Mouse (Mus musculus) cerebellum, postnatal 10 days (tissue): ENCODE measurements around the gene Ldhal6b.
"Not testable (repeated sequence)": the region's sequence is repeated elsewhere in the genome, so short reads cannot be mapped to it uniquely, and the experiment has no call there.

Source experiments
- DNase-seq, 2 experiments: peaks; one replicate each; pipeline ENCODE4 v3.0.0; 2021; ENCODE audit warnings: mixed read lengths in 2 of 2

Gene Ldhal6b

DNA sequence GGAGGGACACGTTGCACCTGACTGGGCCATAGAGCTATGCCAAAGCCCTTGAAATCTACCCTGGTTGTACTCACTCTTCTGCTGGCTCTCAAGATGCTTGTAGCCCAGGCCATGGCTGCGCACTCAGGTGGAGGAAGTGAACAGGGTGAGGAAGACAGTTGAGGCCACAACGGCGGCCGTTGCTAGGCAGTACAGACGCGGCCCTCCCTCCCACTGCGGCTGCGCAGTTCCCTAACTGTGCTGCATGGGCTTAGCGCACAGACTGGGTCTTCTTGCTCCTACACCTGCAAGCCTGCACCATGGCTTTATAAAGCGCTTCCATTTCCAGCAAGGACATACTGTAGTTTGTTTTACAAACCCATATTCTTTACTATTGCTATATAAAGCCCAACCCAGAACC is at the start of gene Ldhal6b:
TSS of gene Ldhal6b (minus strand) at position 223 of the 400 bp plus-strand sequence.
- no peak for DNase-seq

DNA sequence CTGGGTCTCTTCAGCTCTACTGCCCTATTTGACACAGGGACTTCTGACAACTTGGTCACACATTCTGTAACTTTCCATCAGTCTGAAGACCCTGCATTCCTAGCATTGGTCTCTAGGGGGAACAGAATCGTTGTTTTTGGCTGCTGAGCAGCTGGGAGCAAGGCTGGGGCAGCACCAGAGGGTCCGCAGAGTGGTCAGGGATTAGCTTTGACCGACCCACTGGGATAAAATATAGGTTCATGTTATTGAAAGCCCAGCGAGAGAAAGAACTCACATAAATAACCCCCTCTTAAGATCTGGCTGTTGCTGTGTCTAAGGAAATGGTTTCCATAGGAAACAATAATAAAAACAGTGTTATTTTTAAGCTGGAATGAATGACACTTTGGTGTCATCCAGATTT is 48.6 kb upstream of the Ldhal6b start:
- no peak for DNase-seq

DNA sequence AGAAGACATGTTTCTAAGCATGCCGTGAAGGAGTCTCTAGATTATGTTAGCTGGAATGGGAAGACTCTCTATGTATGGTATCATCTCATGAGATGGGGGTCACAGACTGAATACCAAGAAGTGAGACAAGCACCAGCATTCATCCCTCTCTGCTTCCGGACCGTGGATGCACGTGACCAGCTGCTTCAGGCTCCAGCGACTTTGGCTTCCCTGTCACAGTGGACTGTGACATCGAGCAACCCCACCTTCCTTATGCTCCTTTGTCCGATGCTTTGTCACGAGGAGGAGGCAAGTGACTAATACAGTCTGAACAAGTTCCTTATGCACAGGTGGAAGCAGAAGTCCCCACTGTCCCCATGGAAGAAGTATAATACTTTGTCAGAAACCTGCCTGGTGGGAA is 48.2 kb upstream of the Ldhal6b start:
- DNase-seq, result no peak

DNA sequence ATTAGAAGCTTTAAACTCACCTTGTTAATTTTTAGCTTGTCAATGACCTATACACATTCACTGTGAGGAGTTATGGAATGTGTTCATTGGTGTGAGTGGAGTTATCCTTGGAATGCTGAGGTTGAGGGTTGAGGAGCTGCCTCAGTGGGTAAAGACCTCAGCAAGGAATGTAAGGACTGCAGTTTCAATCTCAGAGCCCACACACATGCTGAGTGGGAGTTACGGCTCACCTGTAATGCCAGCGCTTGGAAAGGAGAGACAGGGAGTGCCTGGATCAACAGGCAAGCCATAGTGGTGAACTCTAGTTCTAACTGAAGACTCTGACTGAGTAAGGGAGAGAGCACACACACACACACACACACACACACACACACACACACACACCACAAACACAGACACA is 45.3 kb upstream of the Ldhal6b start:
- no peak for DNase-seq

DNA sequence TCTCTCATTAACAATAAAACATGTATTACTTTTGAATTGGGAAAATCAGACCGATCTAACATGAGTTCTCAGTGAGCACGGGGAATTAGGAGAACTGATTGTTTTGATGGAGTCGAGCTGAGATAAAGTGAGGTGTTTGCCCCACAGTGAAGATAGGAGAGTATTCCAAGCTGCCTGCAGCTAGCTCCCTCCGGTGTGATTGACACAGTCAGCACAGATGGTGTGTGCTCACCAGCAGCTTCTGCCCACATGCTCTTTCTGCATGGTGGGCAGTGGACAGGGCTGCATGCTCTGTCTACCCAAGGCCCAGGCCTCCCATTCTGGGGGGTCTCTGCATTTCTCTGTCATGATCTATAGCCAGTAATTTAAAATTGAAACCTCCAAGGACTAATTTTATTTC is 35.1 kb upstream of the Ldhal6b start:
- peak; percentile 29 to 48 for DNase-seq

DNA sequence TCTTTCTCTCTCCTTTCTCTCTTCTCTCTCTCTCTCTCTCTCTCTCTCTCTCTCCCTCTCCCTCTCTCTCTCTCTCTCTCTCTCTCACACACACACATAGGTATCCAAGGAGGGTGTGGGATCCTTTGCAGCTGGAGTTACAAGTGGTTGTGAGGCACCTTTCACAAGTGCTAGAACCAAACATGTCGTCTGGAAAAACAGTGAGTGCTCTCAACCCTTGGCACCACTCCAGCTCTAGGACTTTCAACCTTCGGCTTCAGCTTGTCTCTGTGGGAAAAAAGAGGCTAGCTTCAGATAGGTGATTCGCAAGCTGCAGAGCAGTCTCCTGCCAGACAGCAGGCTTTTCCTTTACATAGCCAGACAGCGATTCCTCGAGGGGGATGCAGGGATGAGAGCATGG is 25.2 kb upstream of the Ldhal6b start:
- peak in 1 of 2 experiments; percentile 36 for DNase-seq

DNA sequence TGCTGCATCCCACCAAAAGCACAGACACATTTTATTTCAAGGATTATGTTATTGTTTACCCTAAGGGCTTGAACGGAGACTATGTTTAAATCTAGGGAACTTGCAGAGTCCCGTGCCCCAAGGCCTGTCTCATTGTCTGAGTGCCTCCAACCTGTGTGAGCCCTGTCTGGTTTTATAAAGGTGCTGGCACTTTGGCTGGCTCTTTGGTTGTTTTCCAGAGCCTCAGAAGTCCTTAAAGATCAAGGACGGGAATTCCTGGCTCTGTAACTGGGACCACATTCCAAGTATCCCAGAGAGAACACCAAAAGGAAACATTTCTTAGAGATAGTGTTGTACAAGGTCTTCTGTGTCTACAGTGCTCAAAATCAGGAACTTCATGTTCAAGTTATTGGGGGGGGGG is 24.7 kb upstream of the Ldhal6b start:
- no peak for DNase-seq

DNA sequence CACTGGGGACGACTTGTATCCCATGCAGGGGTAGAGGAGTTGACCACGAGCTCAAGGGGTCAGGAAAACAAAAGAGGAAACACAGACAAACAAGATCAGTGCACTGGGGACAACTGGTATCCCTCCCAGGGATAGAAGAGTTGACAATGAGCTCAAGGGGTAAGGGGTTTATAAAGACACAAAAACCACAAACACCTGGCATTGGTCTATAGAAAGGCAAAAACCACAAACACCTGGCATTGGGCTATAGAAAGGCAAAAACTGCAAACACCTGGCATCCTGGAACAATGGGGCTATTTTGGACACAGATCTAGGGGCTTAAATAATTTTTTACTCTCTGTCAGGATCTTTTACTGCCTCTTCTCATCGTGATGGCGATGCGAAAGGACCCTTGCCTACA is 23.8 kb upstream of the Ldhal6b start:
- not testable (repeated sequence) for DNase-seq

DNA sequence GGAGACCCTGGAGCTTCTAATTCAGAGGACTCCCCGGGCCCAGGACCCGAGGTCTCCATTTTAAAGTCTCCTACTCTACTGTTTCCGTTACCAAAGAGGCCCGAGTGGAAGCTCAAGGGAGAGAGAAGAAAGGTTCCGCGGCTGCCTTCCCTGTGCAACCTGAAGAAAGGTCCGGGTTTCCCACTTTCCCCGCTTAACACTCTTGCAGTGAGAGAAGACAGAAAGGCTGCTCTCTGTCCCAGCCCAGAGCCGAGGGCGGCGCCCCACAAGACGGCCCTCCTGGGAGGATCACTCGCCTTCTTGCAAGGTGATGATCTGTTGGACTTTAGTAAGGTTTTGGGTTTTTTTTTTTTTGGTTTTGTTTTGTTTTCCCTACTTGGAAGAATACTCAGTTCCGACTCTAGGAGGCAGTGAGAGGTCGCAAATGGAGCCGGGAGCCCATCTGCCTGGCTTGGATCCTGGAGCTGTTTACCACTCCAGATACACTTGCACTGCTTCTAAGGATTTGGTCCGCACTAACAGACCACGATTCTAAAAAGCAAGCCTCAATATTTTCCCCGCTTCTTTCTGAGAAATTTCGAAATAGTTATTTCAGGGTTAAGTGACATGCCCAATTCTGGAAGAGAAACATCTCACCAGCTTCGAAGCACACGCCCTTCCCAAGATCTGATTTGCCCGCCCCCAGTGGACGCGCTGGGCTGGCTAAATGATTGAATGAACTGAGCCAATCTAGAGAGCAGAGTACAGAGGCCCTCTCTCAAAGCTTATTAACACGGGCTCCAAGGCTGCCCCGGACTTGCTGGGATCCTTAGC is 21.8 kb upstream of the Ldhal6b start, which contains the start of gene Tmem242:
TSS of gene Tmem242 (minus strand) at position 101 of the 813 bp plus-strand sequence.
- DNase-seq, result peak; percentile 93 to 96

DNA sequence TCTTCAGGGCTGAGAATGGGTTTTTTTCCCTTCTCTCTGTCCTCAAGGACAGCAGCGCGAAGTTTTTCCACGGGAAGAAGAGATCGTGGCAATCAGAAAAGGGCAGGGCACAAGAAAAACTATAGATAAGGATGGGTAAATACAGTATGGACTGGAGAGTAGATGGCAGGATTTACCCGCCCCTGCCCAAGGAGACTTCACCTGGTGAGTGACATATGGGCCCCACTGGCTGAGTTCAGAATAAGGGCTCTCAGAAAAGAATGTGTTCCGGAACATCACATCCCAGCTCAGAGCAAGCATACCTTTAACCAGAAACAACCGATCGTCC is 21.2 kb upstream of the Ldhal6b start:
- no peak for DNase-seq

DNA sequence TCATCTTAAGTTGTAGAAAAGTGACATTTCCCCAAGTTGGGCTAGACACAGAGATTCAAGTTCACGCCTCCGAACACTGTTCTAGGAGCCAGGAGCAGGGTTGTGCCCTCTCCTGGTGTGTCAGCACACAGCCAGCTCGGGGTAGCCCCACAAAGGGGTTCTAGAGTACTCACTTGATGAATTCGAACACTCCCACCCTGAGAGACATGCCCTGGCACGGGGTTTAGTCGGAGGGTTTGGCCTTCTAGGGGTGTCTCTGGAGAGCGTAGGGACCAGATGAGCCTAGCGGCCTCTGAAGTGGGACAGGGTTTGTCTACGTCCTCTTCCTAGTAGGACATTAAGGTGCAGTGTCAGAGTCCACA is 11.2 kb upstream of the Ldhal6b start:
- DNase-seq, result no peak

DNA sequence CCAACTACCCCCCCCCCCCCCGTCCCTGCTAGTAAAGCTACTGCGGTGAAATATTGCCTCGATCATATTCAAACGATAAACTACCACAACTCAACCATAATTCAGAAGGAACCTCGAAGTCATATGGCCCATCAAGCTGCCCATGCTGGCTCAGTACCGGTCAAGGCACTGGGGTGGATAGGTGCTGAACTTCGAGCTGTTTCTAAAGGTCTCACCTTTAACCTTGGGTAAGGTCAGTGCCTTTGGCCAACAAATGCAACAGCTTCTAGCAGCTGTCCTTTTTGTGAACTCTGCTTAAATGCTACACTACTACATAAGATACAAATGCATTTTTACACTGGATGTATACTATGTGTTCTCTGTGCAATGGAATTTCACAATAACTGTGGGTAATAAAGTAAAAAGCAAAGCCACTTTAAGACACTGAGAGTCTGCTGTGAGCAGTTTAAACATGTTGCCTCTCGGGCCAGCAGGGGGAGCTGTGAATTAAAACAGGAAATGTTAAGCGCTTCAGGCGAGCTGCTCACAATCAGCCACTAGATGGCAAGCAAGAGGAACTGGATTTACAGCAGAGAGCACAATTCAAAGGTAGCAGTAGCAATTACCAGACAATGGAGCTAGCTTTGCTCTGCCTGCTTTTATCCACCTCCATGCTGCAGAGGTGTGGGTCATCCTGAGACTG is 10.7 kb upstream of the Ldhal6b start:
- DNase-seq, result peak; percentile 96 to 98

DNA sequence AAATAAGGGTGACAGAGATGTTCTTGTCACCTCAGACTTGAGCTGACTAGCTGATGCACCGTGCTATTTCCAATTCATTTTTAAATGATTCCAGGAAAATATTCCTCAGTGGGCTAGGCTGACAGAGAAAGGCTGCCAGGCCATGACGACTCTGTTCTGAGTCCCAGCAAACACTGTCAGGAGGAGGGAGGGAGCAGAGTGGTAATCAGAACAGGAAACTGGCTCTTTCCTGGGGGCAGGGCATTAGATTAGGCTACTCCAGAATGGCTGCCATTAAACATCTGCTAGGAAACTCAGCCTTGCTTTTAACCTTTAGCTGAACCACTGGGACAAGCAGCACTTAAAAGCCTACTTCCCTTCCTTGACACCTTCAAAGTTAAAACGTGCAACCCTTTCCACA is 6.6 kb upstream of the Ldhal6b start:
- DNase-seq, result no peak

DNA sequence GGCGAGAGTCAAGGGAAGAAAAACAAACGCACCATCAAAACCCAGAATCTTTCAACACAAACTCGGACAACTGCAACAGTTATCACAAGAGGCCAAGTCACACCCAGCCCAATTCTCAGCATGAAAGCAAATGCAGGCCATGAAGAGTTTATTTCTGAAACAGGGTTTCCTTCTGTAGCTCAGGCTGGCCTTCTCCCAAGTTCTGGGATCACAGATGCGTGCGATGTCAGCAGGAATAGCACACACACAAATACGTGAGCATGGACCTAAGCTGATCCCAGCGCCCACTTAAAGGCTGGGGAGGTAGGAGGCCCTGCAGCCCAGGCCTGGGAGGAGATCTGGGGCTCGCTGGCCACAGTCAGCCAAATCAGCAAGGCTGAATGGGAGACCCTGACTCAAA is 5.6 kb upstream of the Ldhal6b start:
- peak; percentile 42 to 45 for DNase-seq

DNA sequence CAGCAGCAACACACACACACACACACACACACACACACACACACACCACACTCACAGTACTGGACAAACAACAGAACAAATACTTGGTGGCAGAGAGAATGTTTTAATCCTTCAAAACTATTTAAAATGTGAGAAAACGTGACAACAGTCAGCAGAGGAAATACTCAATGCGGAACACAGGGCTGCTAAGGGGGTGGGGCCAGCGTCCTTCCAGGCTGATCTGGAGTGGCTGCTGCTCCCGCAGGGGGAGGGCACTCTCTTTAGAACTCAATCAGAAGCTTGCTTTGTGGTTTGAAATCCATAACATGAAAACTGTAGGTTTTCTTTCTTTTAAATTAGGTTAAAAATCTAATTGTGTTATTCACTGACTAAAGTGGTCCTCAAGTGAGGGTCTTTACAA is 3.3 kb upstream of the Ldhal6b start:
- DNase-seq, result no peak

DNA sequence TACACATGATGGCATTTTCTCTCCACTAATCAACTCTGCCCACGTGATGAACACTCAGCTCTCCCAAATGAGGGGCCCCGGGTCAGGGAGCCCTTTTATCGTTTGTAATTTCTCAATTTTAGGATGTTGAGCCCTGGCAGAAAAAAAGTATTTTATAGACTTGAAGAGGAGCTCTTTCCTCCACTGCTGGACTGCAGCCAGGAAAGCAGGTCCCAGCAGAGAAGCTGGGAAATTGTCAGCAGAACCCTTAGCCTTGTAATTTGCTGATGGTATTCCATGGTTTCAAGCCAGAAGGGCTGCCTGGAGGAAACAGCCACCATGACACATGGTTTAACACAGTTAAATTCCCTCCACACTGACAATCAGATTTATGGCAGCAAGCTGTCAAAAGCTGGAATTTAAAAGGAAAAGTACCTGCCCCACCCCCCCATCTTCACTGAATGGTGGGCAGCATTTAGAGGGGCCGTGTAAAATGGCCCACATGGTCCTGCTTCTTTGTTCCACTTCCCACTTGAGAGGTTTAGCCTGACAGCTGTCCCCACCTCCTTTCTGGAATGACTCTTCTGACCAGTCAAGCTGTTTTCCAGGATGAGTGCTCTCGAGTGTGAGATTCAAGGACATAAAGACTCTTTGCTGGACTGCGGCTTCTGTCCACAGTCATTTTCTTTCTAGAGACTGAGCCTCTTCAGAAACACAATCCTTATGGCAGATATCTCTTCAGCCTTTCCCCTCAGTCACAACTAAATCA is 1.4 kb upstream of the Ldhal6b start:
- peak; percentile 58 to 60 for DNase-seq

DNA sequence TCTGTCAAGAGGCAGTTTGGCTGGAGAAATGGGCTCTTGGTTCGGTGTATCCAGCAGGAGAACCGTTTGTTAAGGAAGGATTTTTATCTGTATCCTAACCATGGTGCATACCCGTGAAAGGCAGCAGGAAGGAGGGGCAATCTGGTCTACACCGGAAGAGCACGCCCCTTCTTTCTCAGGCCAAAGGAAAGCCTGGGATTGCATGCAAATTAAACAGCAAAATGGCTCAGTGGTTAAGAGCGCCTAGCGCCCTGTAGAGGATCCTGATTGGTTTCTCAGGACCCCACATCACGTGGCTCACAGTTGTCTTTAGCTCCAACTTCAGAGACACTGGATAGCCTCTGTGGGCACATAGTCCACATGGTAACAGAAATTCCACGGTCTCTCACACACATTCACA is 489 bp upstream of the Ldhal6b start:
- no peak for DNase-seq

DNA sequence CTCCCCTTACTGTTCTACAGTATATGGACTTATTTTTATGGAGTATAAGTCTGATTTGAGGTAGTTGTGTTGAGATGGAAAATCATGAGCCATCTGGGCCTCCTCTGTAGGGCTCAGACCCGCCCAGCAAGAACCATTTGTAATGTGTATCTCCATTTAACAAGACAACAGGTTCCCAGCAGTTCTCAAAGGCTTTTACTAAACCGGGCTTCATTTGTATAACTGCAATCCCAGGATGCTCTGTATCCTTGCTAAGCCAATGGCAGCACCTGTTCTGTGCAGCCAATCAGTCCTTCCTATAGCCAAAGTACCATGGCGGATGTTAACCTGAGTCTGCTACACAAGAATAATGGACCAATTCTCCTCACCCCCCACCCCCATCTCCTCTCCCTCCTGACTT is 2.0 kb downstream of the Ldhal6b start:
- no peak for DNase-seq

DNA sequence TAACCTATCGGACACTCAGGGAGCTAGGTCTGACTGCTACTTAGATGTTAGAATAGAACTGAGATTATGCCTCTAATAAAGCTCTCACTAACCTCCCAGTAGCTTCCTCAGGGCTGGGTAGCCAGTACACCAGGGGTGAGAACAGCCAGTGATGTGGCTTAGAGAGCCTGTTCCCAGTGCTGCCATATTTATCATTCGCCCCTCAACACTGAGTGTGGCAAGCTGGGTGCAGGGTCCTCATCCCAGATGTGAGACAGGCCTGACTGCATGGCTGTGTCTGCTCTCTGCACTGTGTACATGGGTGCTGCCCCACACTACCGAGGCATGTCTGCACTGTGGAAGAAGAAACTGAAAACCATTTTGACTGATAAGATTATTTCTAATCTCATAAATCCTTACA is 4.5 kb downstream of the Ldhal6b start:
- no peak for DNase-seq

DNA sequence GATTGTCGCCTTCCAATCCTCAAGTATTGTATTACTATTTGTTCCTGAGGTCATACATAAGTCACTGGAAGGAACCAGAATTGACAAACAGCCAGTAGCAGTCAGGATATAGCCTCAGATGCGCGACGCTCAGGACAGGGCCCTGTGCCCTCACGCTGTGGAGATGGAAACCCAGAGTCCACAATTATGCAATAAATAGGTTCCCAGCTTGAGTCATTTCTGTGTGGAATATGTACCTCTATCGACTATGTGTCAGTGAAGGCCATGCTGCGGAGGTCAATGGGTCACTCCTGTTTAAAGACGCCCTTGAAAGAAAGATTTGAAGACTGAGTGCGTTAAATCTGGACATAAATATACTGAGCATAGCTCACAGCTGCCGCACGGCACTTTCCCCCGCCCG is 5.2 kb downstream of the Ldhal6b start:
- no peak for DNase-seq

DNA sequence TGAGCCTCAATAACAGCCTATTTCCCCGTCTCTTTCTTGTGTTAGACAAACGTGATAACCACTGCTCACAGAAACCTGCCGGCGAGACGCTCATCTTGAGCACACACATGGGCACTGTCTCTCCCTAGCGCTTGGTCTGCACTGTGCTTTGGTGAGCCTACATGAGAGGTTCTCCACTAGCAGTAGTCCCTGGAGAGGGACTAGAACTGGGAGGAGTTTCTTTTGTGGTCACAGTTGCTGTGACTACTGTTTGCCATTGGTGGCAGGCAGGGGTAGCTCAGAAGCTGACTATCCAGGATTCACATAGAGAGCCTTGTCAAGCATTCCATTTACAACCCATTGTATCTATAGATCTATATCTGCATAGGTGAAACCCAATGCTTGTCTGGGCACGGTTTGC is 5.8 kb downstream of the Ldhal6b start:
- DNase-seq, result no peak

DNA sequence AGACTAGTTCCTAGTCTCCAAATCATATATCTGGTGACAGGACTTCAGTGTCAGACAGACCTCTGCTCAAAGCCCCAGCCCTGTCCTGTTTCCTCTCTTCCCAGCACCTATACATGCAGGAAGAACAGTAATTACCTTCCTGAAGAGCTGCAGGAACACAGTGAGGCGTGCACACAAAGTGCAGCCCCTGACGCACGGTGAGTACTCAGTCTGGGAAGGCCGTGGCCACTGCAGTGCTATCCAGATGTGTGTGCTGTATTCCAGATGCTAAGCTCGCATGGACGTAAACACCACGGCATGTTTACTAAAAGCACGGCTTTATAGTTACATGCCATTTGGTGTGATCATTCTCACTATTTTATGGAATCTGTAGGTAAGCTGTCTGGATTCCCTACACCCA is 6.3 kb downstream of the Ldhal6b start:
- no peak for DNase-seq

DNA sequence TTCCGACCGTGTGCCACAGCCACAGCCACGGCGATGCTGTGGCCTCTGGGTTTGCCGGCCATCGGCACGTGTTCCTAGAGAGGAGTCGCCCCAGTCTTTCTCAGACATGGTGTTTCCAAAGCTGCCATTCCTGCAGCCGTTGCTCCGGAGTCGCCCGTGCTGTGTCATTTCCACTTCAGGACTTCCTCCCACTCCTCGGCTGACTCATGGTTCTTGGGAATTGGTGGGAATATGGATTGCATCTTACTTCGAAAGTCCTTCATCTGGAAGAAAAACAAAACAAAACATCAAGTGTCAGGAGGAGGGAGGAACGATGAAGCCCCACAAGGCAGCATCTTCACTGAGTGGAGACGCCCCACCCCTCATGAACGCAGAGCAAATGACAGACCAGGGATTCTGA is 7.4 kb downstream of the Ldhal6b start:
- no peak for DNase-seq

DNA sequence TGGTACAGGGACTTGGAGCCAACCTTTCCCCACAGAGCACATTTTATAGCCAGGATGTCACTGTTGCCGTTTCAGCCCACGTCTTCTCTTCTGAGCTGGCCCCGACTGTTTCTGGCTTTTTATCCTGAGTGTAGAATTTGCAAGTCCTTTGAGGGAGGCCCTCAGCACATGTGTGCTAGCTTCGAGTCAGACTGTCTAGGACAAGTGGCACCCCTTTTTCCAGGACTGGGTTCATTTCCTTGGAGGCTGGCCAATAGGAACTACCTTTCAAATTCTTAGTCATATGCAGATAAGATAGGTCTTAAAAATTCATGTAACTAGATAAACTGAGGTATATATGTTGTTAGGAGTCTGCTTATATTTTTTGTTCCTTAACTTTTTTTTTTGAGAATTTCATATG is 8.2 kb downstream of the Ldhal6b start:
- no peak for DNase-seq
